Mouse (Mus musculus) CH12.LX (cell line): ENCODE data around the gene Dnm2. TPM values are rescaled to one million over a fixed set of nuclear protein-coding genes. Genes with fewer than 3 reads are reported as not detected.

ENCODE experiments used
- DNase-seq: peaks from one replicate; pipeline ENCODE4 v3.0.0-alpha.2; 2013; ENCODE audit errors: extremely low read depth
- H3K27ac ChIP-seq: 2 replicates; pipeline ENCODE4 v1.5.1; 2012; ENCODE audit warnings: low read depth, mild to moderate bottlenecking, control low read depth, moderate library complexity; ENCODE audit not compliant: insufficient read depth
- H3K27me3 ChIP-seq: replicated peaks from 2 replicates; pipeline ENCODE3; 2012; ENCODE audit warnings: inconsistent platforms
- H3K36me3 ChIP-seq, 2 experiments: replicated peaks in 1 of 2; 2 replicates each; pipeline versions ENCODE3 to v1.6.1; 2012; ENCODE audit warnings: inconsistent platforms in 1 of 2, low read length in 1 of 2, mild to moderate bottlenecking in 1 of 2, mixed read lengths in 1 of 2, moderate library complexity in 1 of 2; ENCODE audit not compliant: control insufficient read depth in 1 of 2, insufficient read depth in 1 of 2
- H3K4me1 ChIP-seq, 2 experiments: 2 replicates each; pipeline ENCODE4 v1.6.1; 2012; ENCODE audit warnings: inconsistent platforms in 1 of 2, moderate library complexity in 1 of 2; ENCODE audit not compliant: insufficient read depth in 2 of 2, control insufficient read depth in 1 of 2
- H3K4me2 ChIP-seq: 2 replicates; pipeline ENCODE4 v1.6.1; 2012; ENCODE audit warnings: low read depth, mild to moderate bottlenecking, control low read depth; ENCODE audit not compliant: poor library complexity, insufficient read depth, severe bottlenecking
- H3K4me3 ChIP-seq, 3 experiments: fragments of 150-350 bp in 1 of 3; sonication (generic) in 1 of 3; replicated peaks in 1 of 3; 2 replicates each; pipeline versions ENCODE3 to v1.5.1; 2011 to 2012; ENCODE audit warnings: low read depth in 2 of 3, low read length in 2 of 3, mild to moderate bottlenecking in 2 of 3, moderate library complexity in 2 of 3, control low read depth in 1 of 3, improper control_type of control experiment in 1 of 3, inconsistent platforms in 1 of 3, mixed read lengths in 1 of 3; ENCODE audit not compliant: poor library complexity in 1 of 3
- H3K79me2 ChIP-seq: replicated peaks from 2 replicates; pipeline ENCODE4 v1.6.1; 2012; ENCODE audit warnings: mild to moderate bottlenecking, moderate library complexity; ENCODE audit not compliant: control insufficient read depth, poor library complexity, insufficient read depth, severe bottlenecking; ENCODE audit errors: extremely low read depth
- H3K9ac ChIP-seq: 2 replicates; pipeline ENCODE4 v1.6.1; 2012; ENCODE audit warnings: low read depth, mild to moderate bottlenecking, control low read depth, moderate library complexity; ENCODE audit not compliant: insufficient read depth
- H3K9me3 ChIP-seq: replicated peaks from 2 replicates; pipeline ENCODE3; 2012; ENCODE audit warnings: low read length, inconsistent platforms, mixed read lengths
- CHD1 ChIP-seq: IDR thresholded peaks from 2 replicates; pipeline ENCODE4 v1.6.1; 2012; ENCODE audit warnings: low read depth, low read length, improper control_type of control experiment, inconsistent platforms
- CHD2 ChIP-seq: IDR thresholded peaks from 2 replicates; pipeline ENCODE4 v1.6.1; 2011; ENCODE audit warnings: low read length, improper control_type of control experiment
- E2F4 ChIP-seq: IDR thresholded peaks from 2 replicates; pipeline ENCODE4 v1.6.1; 2011; ENCODE audit warnings: low read depth, low read length, improper control_type of control experiment; ENCODE audit not compliant: insufficient replicate concordance
- ELF1 ChIP-seq: IDR thresholded peaks from 2 replicates; pipeline ENCODE4 v1.6.1; 2014; ENCODE audit warnings: low read depth, mild to moderate bottlenecking, inconsistent platforms, low read length, improper control_type of control experiment
- EP300 ChIP-seq: IDR thresholded peaks from 2 replicates; pipeline ENCODE4 v1.6.1; 2011; ENCODE audit warnings: low read length, improper control_type of control experiment
- ETS1 ChIP-seq: conservative IDR thresholded peaks from 2 replicates; pipeline ENCODE4 v1.6.1; 2012; ENCODE audit warnings: low read depth, mild to moderate bottlenecking, inconsistent platforms, low read length, improper control_type of control experiment, moderate library complexity
- HCFC1 ChIP-seq: IDR thresholded peaks from 2 replicates; pipeline ENCODE4 v1.6.1; 2012; ENCODE audit warnings: low read depth, mild to moderate bottlenecking, inconsistent platforms, low read length, improper control_type of control experiment
- JUN ChIP-seq: IDR thresholded peaks from 2 replicates; pipeline ENCODE4 v1.6.1; 2011; ENCODE audit warnings: low read depth, mild to moderate bottlenecking, low read length, improper control_type of control experiment, moderate library complexity; ENCODE audit not compliant: insufficient read depth
- JUND ChIP-seq: conservative IDR thresholded peaks from 2 replicates; pipeline ENCODE4 v1.6.1; 2011; ENCODE audit warnings: low read depth, low read length, improper control_type of control experiment
- MAFK ChIP-seq: IDR thresholded peaks from 2 replicates; pipeline ENCODE4 v1.6.1; 2011; ENCODE audit warnings: low read length, improper control_type of control experiment; ENCODE audit not compliant: insufficient replicate concordance
- MAZ ChIP-seq: IDR thresholded peaks from 2 replicates; pipeline ENCODE4 v1.6.1; 2012; ENCODE audit warnings: low read depth, mild to moderate bottlenecking, inconsistent platforms, low read length, improper control_type of control experiment, moderate library complexity
- MXI1 ChIP-seq: IDR thresholded peaks from 2 replicates; pipeline ENCODE4 v1.6.1; 2011; ENCODE audit warnings: mild to moderate bottlenecking, low read depth, low read length, improper control_type of control experiment
- MYC ChIP-seq: IDR thresholded peaks from 2 replicates; pipeline ENCODE4 v1.6.1; 2011; ENCODE audit warnings: low read depth, mild to moderate bottlenecking, improper control_type of control experiment, low read length
- NELFE ChIP-seq: IDR thresholded peaks from 2 replicates; pipeline ENCODE4 v1.6.1; 2011; ENCODE audit warnings: low read depth, low read length, improper control_type of control experiment
- NRF1 ChIP-seq: IDR thresholded peaks from 2 replicates; pipeline ENCODE4 v1.6.1; 2014; ENCODE audit warnings: low read depth, mild to moderate bottlenecking, inconsistent platforms, low read length, improper control_type of control experiment, moderate library complexity
- SMC3 ChIP-seq: IDR thresholded peaks from 2 replicates; pipeline ENCODE4 v1.6.1; 2011; ENCODE audit warnings: low read depth, low read length, improper control_type of control experiment
- TBP ChIP-seq: conservative IDR thresholded peaks from 2 replicates; pipeline ENCODE4 v1.6.1; 2011; ENCODE audit warnings: low read depth, low read length, improper control_type of control experiment
- UBTF ChIP-seq: IDR thresholded peaks from 2 replicates; pipeline ENCODE4 v1.6.1; 2012; ENCODE audit warnings: low read depth, mild to moderate bottlenecking, inconsistent platforms, low read length, improper control_type of control experiment, moderate library complexity
- ZMIZ1 ChIP-seq: IDR thresholded peaks from 2 replicates; pipeline ENCODE4 v1.6.1; 2012; ENCODE audit warnings: low read depth, mild to moderate bottlenecking, inconsistent platforms, low read length, improper control_type of control experiment
- dilution Hi-C: fragments of 300-500 bp; cut with MboI; formaldehyde crosslinking; loops from 2 replicates; pipeline ENCODE4 v1.14.3; 2020; ENCODE audit warnings: low sequenced_read_pairs; ENCODE audit not compliant: extremely low pct_unique_long_range_greater_than_20kb, extremely low pct_ligation_motif_present
- in situ Hi-C: fragments of 300-500 bp; cut with MboI; formaldehyde crosslinking; loops from 3 replicates; pipeline ENCODE4 v1.14.3; 2019; ENCODE audit warnings: low sequenced_read_pairs, low pct_ligation_motif_present, low pct_unique_long_range_greater_than_20kb, mixed read lengths
- polyA plus RNA-seq: library from polyadenylated mRNA; unstranded; fragments of >175 nt; gene quantifications from 2 replicates; pipeline ENCODE4 v1.2.1, GENCODE M21; 2012; ENCODE audit warnings: low read depth; ENCODE audit not compliant: insufficient read length
- total RNA-seq, 2 experiments: library from RNA; depleted of rRNA; stranded (reverse); fragments of 300-350 nt in 1 of 2; fragments of >200 nt in 1 of 2; gene quantifications; 2 replicates each; pipeline ENCODE4 v1.2.3; 2012 to 2014

Dnm2 gene
- total and polyA plus RNA-seq, 3 experiments = 36.4 to 64.3 (median 55.4) TPM

DNA sequence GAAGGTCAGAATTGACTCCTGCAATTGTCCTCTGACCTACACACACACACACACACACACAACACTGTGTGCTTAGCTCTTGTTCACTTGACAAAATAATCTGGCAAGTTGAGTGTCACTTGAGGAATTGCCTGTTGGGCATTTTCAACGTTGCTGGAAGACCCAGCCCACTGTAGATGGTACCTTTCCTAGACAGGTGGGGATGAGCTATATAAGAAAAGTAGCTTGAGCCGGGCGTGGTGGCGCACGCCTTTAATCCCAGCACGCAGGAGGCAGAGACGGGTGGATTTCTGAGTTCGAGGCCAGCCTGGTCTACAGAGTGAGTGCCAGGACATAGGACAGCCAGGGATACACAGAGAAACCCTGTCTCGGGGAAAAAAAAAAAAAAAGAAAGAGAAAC is 86.3 kb downstream of the Dnm2 start:
- H3K4me1 ChIP-seq = peaks cover 17 to 48% of the 10 kb centered on the region in 2 experiments
- H3K9me3 ChIP-seq = peaks cover 9% of the 10 kb centered on the region
- dilution Hi-C loops = no loop called here
- no peaks in the 10 kb centered on the region for H3K27me3 ChIP-seq
- H3K9ac ChIP-seq = peak overlapping the region; percentile 52; the same call in 1 of the 2 replicates
- peaks cover 27 to 32% of the 10 kb centered on the region in 2 experiments for H3K36me3 ChIP-seq
- in situ Hi-C loops = no loop called here
- H3K4me3 ChIP-seq = peak overlapping the region in 2 of 3 experiments; percentile 61 to 71
- no peaks in the 10 kb centered on the region for H3K79me2 ChIP-seq
- TF ChIP-seq ZMIZ1 (no peak), EP300 (no peak), MAFK (no peak), JUN (no peak), NRF1 (no peak), MXI1 (no peak; the same call in 1 of the 2 replicates), TBP (no peak), HCFC1 (no peak), CHD2 (no peak), SMC3 (no peak), MYC (no peak), NELFE (no peak), ETS1 (no peak), UBTF (no peak), MAZ (no peak), JUND (no peak), CHD1 (no peak), ELF1 (no peak)
- H3K27ac ChIP-seq = no peak overlapping the region
- peak overlapping the region; percentile 80 for H3K4me2 ChIP-seq
- DNase-seq = no peak

DNA sequence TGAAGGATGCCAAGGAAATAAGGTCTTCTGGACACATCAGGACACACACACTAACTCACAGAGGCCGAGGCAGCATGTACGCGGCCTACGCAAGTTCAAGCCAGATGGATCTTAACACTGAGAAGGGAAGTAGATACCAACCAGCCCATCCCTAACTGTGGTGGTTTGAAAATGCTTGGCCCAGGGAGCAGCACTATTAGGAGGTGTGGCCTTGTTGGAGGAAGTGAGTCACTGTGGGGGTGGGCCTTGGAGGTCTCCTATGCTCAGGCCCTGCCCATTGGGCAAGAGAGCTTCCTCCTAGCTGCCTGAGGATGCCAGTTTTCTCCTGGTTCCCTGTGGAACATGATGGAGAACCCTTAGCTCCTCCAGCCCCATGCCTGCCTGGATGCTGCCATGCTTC is 88.8 kb downstream of the Dnm2 start:
- in situ Hi-C loops = no loop called here
- Histone ChIP-seq H3K79me2 (no peaks in the 10 kb centered on the region), H3K9me3 (peaks cover 9% of the 10 kb centered on the region), H3K27ac (no peak overlapping the region), H3K36me3 (peaks cover 7 to 8% of the 10 kb centered on the region in 2 experiments), H3K4me1 (peaks cover 17 to 40% of the 10 kb centered on the region in 2 experiments), H3K4me3 (no peak overlapping the region), H3K9ac (no peak overlapping the region)
- DNase-seq = no peak
- no peak for TF ChIP-seq MAFK
- TF ChIP-seq JUND = no peak
- no peak for TF ChIP-seq UBTF
- no peak for TF ChIP-seq E2F4
- TF ChIP-seq ETS1 = no peak
- TF ChIP-seq, all 38 proteins: peak for 0
- dilution Hi-C loops = no loop called here
- Histone ChIP-seq H3K4me2 (no peak overlapping the region), H3K27me3 (no peaks in the 10 kb centered on the region)
